Mouse (Mus musculus): Measurements from ENCODE around the gene Cd7.
"Not testable (repeated sequence)": the region's sequence is repeated elsewhere in the genome, so short reads cannot be mapped to it uniquely, and the experiment has no call there.

The Cd7 gene

GRCm38 (mm10) chr11:121047826-121048399 is 8.7 kb upstream of the Cd7 start:
- DNase-seq (ENCODE audit: low read depth, low spot score), result peak; percentile 42

GRCm38 (mm10) chr11:121045286-121045685 is 6.1 kb upstream of the Cd7 start:
- no peak for DNase-seq (ENCODE audit: low read depth, low spot score)

- DNase-seq (ENCODE audit: low read depth, low spot score), result not testable (repeated sequence)
Observed at GRCm38 (mm10) chr11:121043025-121043424, 3.8 kb upstream of the Cd7 start.

GRCm38 (mm10) chr11:121042480-121042879 is 3.3 kb upstream of the Cd7 start:
- DNase-seq (ENCODE audit: low read depth, low spot score), result no peak

- DNase-seq (ENCODE audit: low read depth, low spot score), result no peak
Observed at GRCm38 (mm10) chr11:121041636-121042035, 2.4 kb upstream of the Cd7 start.

GRCm38 (mm10) chr11:121041212-121041611 is 2.0 kb upstream of the Cd7 start:
- DNase-seq (ENCODE audit: low read depth, low spot score), result peak; percentile 87

GRCm38 (mm10) chr11:121038366-121039240 is 615 bp downstream of the Cd7 start:
- no peak for DNase-seq (ENCODE audit: low read depth, low spot score)

GRCm38 (mm10) chr11:121033118-121033517 is 6.1 kb downstream of the Cd7 start:
- no peak for DNase-seq (ENCODE audit: low read depth, low spot score)

- DNase-seq (ENCODE audit: low read depth, low spot score), result no peak
Observed at GRCm38 (mm10) chr11:121027259-121027658, 12.0 kb downstream of the Cd7 start.

GRCm38 (mm10) chr11:121024163-121024562 is 15.1 kb downstream of the Cd7 start:
- no peak for DNase-seq (ENCODE audit: low read depth, low spot score)

GRCm38 (mm10) chr11:121019501-121019900 is 19.7 kb downstream of the Cd7 start:
- no peak for DNase-seq (ENCODE audit: low read depth, low spot score)

GRCm38 (mm10) chr11:121017703-121018102 is 21.5 kb downstream of the Cd7 start:
- peak; percentile 68 for DNase-seq (ENCODE audit: low read depth, low spot score)

- no peak for DNase-seq (ENCODE audit: low read depth, low spot score)
Observed at GRCm38 (mm10) chr11:121015472-121015871, 23.7 kb downstream of the Cd7 start.

GRCm38 (mm10) chr11:121014896-121015300 is 24.3 kb downstream of the Cd7 start:
- DNase-seq (ENCODE audit: low read depth, low spot score), result peak; percentile 34

- no peak for DNase-seq (ENCODE audit: low read depth, low spot score)
Observed at GRCm38 (mm10) chr11:121013656-121014055, 25.6 kb downstream of the Cd7 start.

GRCm38 (mm10) chr11:121010044-121010755 is 29.0 kb downstream of the Cd7 start:
- DNase-seq (ENCODE audit: low read depth, low spot score), result no peak

- DNase-seq (ENCODE audit: low read depth, low spot score), result no peak
Observed at GRCm38 (mm10) chr11:121006184-121006583, 33.0 kb downstream of the Cd7 start.

- no peak for DNase-seq (ENCODE audit: low read depth, low spot score)
Observed at GRCm38 (mm10) chr11:121004281-121004680, 34.9 kb downstream of the Cd7 start.

GRCm38 (mm10) chr11:121001966-121002365 is 37.3 kb downstream of the Cd7 start:
- no peak for DNase-seq (ENCODE audit: low read depth, low spot score)

- no peak for DNase-seq (ENCODE audit: low read depth, low spot score)
Observed at GRCm38 (mm10) chr11:120994741-120995140, 44.5 kb downstream of the Cd7 start.

GRCm38 (mm10) chr11:120993586-120993985 is 45.6 kb downstream of the Cd7 start:
- DNase-seq (ENCODE audit: low read depth, low spot score), result no peak

GRCm38 (mm10) chr11:120993080-120993479 is 46.1 kb downstream of the Cd7 start:
- DNase-seq (ENCODE audit: low read depth, low spot score), result no peak

Data from mesoderm, embryonic 11.5 days (tissue).